Mouse (Mus musculus) kidney, postnatal 0 days (tissue): ENCODE measurements at regions not wholly inside any gene's neighbourhood (a gene's known extent, or its start where the extent isn't known, plus 50 kb on each side); places are given as distances from the start of the nearest gene placed in this dataset.

Experiments
- ATAC-seq: fragments of 200-750 bp; cut with Nextera tagmentation; replicated peaks from 2 replicates; pipeline ENCODE4 v1.8.0; 2017; ENCODE audit warnings: low read depth, moderate number of reproducible peaks, moderate TSS enrichment, moderate library complexity; ENCODE audit not compliant: low FRiP score
- DNase-seq: peaks from one replicate; pipeline ENCODE4 v3.0.0-alpha.2; 2016; ENCODE audit warnings: low spot score
- H3K27ac ChIP-seq: fragments of 300-500 bp; sonication (generic); 2 replicates; pipeline ENCODE4 v1.5.1; 2014; ENCODE audit warnings: mild to moderate bottlenecking
- H3K27me3 ChIP-seq: fragments of 300-500 bp; sonication (generic); 2 replicates; pipeline ENCODE4 v1.6.1; 2014; ENCODE audit warnings: low read length, mixed read lengths; ENCODE audit not compliant: insufficient read depth
- H3K36me3 ChIP-seq: fragments of 300-500 bp; sonication (generic); 2 replicates; pipeline ENCODE4 v1.6.1; 2014; ENCODE audit warnings: low read length, mixed read lengths; ENCODE audit not compliant: insufficient read depth
- H3K4me1 ChIP-seq: fragments of 300-500 bp; sonication (generic); replicated peaks from 2 replicates; pipeline ENCODE4 v1.6.1; 2014; ENCODE audit warnings: antibody characterized with exemption, low read length, mixed read lengths; ENCODE audit not compliant: insufficient read depth
- H3K4me2 ChIP-seq: fragments of 300-500 bp; sonication (generic); 2 replicates; pipeline ENCODE4 v1.6.1; 2014; ENCODE audit warnings: mild to moderate bottlenecking, low read length, moderate library complexity, mixed read lengths
- H3K4me3 ChIP-seq: fragments of 300-500 bp; sonication (generic); replicated peaks from 2 replicates; pipeline ENCODE4 v1.5.1; 2014; ENCODE audit warnings: low read depth, low read length
- H3K9ac ChIP-seq: fragments of 300-500 bp; sonication (generic); 2 replicates; pipeline ENCODE4 v1.6.1; 2014; ENCODE audit warnings: low read depth, low read length
- H3K9me3 ChIP-seq: fragments of 300-500 bp; sonication (generic); replicated peaks from 2 replicates; pipeline ENCODE4 v1.6.1; 2016; ENCODE audit warnings: low read length, inconsistent platforms, mixed read lengths
- CTCF ChIP-seq: IDR thresholded peaks from 2 replicates; pipeline ENCODE4 v1.5.1; 2016; ENCODE audit warnings: antibody characterized with exemption, low read depth, mild to moderate bottlenecking, moderate library complexity
- WGBS: fragments of 180-500 bp; shearing (Covaris S2); extraction: QIAGEN DNeasy Blood & Tissue Kit; methylation state at CpG from one replicate; pipeline ENCODE4 v1.1.7; 2014; 5-methylcytosine and 5-hydroxymethylcytosine counted together

DNA sequence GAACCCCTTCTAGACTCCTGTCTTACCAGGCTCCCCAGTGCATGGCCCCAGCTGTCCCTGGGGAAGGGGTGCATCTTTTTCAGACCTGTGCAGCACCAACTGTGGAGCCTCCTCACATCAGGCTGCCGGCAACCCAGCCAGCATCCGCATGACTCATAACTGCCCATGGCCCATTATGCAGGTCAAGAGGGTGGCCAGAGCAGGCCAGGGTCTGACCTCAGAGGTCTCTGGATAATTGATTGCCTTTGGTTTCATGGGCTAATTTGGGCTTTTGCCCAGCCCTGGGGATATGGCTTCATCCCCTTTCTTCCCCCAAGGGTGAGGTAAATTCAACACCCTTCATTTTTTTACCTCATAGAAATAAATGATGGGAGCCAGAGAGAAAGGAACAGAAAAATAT is 117.2 kb upstream of the Cadm1 start:
- Histone ChIP-seq H3K9ac (no peak overlapping the region), H3K4me1 (no peaks in the 10 kb centered on the region), H3K27ac (no peak overlapping the region), H3K9me3 (no peaks in the 10 kb centered on the region), H3K27me3 (no peaks in the 10 kb centered on the region), H3K36me3 (no peaks in the 10 kb centered on the region), H3K4me3 (no peak overlapping the region), H3K4me2 (no peak overlapping the region)
- ATAC-seq: no peak
- DNase-seq: no peak
- 48% methylated on average over 2 of the region's 2 CpGs for WGBS
- no peak for TF ChIP-seq CTCF

DNA sequence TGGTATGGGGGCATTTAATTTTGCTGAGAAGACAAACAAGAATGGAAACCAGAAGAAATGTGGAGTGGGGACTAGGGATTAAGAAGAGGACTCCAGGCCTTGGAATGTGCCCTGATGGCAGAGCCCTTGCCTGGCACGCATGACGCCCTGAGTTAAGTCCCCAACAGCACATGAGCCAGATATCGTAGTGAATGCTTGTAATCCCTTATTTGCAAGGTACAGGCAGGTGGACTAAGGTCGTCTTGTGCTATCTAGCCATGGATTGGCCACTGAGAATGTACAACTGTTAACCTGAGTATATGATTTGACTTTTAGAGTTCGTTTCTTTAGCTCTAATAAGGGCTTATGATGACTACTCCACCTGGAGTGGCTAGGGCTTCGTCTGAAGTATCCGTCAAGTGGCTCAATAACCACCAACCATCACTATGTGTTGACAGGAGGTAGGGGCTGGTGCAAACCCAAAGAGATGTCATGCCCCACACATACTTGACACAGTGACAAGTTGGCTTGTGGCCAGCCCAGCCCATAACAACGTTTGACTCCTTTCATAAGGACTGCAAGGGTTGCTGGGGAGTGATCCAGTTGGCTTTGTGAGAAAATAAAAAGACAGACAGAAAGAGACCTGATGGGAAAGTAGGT is 115.5 kb upstream of the Cadm1 start:
- Histone ChIP-seq H3K9me3 (no peaks in the 10 kb centered on the region), H3K4me3 (no peak overlapping the region), H3K36me3 (no peaks in the 10 kb centered on the region), H3K27ac (no peak overlapping the region), H3K9ac (no peak overlapping the region), H3K27me3 (no peaks in the 10 kb centered on the region), H3K4me2 (no peak overlapping the region), H3K4me1 (no peaks in the 10 kb centered on the region)
- DNase-seq (no peak), ATAC-seq (no peak)
- WGBS: 84% methylated on average over 8 of the region's 8 CpGs
- TF ChIP-seq CTCF: no peak

DNA sequence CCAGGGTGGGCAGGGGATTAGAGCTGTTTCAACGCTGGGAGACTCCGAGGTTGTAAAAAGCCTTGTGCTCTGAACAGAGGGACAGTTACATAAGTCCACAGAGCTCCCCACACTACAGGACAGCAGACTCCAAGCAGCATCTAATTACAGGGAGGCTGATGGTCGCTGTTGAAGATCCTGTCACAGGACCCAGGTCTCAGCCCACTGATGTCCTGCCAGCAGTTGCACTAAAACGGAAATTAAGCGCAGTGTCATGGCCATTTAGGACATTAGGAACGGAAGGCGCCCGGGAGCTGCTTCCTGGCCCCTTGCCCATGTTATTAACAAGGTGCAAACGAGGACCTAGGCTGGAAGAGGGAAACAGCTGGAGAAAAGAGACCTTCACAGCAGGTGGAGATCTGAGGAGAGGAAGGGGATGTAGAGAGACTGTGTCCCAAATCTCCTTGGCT is 107.8 kb upstream of the Cadm1 start:
- DNase-seq: peak; percentile 72
- no peak for TF ChIP-seq CTCF

DNA sequence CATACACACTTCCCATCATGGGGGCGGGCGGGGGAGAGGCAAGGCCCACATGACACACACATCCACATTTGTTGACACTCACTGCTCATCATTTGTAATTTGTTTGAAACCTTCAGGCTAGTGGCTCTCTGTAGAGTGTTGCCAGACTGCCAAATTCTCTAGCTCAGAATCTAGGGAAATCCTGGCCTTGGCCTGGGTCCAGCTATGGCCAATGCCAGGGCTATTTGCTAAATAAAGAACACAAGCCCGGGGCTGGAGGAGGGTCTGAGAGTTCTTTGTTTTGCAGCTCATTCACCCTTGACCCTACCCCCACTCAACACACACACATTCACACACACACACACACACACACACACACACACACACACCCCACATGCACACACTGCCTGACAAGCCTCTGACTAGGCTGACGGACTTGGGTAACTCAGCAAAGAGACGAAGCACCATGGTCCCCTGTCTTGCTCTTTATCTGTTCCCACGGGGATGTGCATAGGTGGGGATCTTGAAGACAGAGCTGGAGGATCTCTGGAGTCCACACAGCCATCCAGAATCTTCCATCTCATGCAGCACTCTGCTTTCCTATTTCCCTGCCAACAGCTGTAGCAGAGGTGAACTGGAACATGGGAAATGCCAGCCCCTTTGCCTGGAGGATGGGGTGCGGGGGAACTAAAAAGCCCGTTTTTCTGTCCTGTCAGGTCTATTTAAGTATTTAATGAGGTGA is 107.1 kb upstream of the Cadm1 start:
- no peak for TF ChIP-seq CTCF
- Histone ChIP-seq H3K9ac (no peak overlapping the region), H3K9me3 (no peaks in the 10 kb centered on the region), H3K36me3 (no peaks in the 10 kb centered on the region), H3K4me1 (no peaks in the 10 kb centered on the region), H3K27ac (no peak overlapping the region), H3K4me3 (no peak overlapping the region), H3K27me3 (no peaks in the 10 kb centered on the region), H3K4me2 (no peak overlapping the region)
- ATAC-seq: 0 out of 2 replicates have a peak, but pooled peaks have one; percentile 10
- WGBS: 42% methylated on average over 8 of the region's 8 CpGs
- no peak for DNase-seq

More for the DNA sequence above, 107.8 kb upstream of the Cadm1 start:
- 10% methylated on average over 9 of the region's 9 CpGs for WGBS
- ATAC-seq: no peak
- Histone ChIP-seq H3K4me1 (no peaks in the 10 kb centered on the region), H3K4me3 (no peak overlapping the region), H3K36me3 (no peaks in the 10 kb centered on the region), H3K27ac (no peak overlapping the region), H3K9ac (no peak overlapping the region), H3K9me3 (no peaks in the 10 kb centered on the region), H3K27me3 (no peaks in the 10 kb centered on the region), H3K4me2 (no peak overlapping the region)

DNA sequence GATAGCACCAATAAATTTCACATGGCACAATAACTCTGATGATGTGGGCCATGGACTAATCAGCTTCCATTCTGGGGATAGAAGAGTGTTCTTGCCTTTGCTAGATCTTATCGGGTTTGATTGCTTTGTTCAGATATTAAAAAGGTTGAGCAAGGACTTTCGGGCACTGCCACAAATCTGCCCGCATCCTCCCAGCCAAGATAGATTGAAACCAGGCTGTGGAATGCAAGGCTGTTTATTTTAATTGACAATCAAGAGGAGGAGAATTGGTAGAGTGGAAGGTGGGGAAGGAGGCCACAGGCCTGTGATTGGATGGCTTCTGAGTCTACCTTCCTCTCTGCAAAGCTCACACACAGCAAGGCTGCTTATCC is 106.5 kb upstream of the Cadm1 start:
- DNase-seq (no peak), ATAC-seq (no peak)
- no peak overlapping the region for H3K9ac ChIP-seq
- no peaks in the 10 kb centered on the region for H3K4me1 ChIP-seq
- H3K36me3 ChIP-seq: no peaks in the 10 kb centered on the region
- 52% methylated on average over 3 of the region's 3 CpGs for WGBS
- no peak overlapping the region for H3K27ac ChIP-seq
- TF ChIP-seq CTCF: no peak
- no peak overlapping the region for H3K4me2 ChIP-seq
- no peak overlapping the region for H3K4me3 ChIP-seq
- H3K27me3 ChIP-seq: no peaks in the 10 kb centered on the region
- H3K9me3 ChIP-seq: no peaks in the 10 kb centered on the region

DNA sequence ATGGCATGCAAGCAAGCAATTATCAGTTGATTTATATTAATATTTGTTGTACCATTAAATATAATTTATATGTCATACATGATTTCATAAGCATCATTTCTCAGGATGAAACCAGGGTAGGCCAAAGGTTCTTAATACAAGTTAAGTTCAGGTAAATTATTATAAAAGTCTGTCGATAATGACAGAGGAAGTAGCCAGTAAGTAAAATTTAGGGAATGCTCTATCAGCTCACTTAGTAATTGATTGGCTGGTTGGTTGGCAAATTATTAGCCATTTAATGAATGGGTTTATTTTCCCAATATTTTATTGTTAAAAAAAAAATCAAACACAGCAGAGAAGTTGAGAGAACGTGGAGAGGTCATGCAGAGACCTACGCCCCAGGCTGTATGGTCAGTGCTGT is 105.8 kb upstream of the Cadm1 start:
- Histone ChIP-seq H3K4me1 (no peaks in the 10 kb centered on the region), H3K9me3 (no peaks in the 10 kb centered on the region), H3K4me3 (no peak overlapping the region), H3K27me3 (no peaks in the 10 kb centered on the region), H3K9ac (no peak overlapping the region), H3K27ac (no peak overlapping the region), H3K4me2 (no peak overlapping the region), H3K36me3 (no peaks in the 10 kb centered on the region)
- DNase-seq (no peak), ATAC-seq (no peak)
- 78% methylated on average over 3 of the region's 3 CpGs for WGBS
- TF ChIP-seq CTCF: no peak
